Mouse (Mus musculus): ENCODE measurements at regions not wholly inside any gene's neighbourhood (a gene's known extent, or its start where the extent isn't known, plus 50 kb on each side); places are given as distances from the start of the nearest gene placed in this dataset.
A peak's percentile ranks its signal among the peaks of the same experiment; 100 is the strongest.
"Not testable (repeated sequence)": the region's sequence is repeated elsewhere in the genome, so short reads cannot be mapped to it uniquely, and the experiment has no call there.

DNA sequence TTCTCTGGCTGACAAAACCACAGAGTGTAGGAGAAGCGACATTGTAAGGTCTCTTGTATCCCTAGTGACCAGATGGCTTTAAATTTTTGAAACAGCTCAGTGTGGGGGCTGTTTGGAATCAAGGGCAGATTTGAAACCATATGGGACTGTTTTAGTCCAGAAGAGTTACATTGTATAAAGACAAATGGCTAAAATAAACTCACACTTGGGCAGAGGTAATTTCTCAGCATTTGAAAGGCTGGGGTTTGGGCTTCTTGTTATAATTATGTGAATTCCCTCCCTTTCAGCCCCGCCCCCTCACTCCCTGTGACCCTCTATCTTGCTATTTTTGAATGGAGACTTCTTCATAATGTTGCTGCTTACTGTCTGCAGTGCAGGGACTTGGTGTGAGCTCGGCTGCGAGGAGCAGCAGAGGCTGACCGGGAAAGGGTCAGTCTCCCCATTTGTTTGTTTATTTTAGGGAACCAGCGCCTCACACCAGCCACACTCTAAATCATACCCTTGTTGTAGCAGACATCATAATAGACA lies 344.0 kb upstream of the Nova1 start:
- DNase-seq = peak; percentile 23

DNA sequence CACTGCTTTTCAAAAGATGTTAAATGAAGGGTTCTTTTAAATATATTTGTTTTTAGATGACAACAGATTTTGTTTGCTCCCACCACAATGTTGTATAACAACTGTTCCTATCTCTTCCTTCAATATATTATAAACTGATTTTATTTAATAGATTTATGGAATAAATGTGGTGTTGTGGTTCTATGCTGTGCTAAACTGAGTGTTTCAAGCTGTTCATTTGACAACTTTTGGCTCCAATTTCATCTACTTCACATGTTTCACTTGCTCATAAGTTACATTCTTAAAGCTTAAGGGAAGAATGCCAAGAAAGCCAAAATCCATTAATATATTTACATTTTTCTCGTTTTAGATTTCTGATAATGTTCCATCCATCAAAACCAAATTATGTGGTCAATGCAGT lies 341.9 kb upstream of the Nova1 start:
- no peak for DNase-seq

DNA sequence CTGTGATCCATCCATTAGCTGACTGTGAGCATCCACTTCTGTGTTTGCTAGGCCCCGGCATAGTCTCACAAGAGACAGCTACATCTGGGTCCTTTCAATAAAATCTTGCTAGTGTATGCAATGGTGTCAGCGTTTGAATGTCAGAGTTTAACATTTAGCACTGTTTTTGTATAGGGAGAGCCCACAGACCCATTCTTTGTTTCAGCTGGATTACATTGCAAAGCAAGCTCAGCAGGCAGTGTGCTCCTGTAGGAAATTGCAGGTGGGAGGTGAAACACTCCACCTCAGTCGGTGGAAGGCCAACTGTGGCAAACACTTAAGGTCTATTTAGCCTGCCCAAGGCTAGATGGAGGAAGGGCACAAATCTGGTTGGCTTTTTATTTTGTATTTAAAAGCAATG lies 337.2 kb upstream of the Nova1 start:
- DNase-seq = not testable (repeated sequence)

DNA sequence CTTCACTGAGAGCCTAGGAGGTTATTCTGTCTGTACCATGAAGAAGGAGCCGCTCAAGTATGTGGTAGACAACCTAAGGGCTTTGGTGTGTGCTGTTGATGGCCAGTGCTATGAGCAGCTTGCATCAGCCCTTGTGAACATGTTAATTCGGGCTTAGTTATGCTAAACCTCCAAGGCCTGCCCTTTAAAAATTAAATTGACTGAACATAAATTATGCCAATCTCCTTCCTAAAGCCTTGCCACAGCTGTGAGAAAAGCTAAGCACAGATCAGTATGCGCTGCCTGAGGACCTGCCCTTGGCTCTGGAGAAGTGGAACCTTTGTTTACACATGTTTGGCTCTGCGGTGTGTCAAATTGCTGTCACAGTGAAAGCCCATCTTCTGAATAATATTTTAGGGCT lies 321.9 kb upstream of the Nova1 start:
- peak; percentile 26 for DNase-seq

DNA sequence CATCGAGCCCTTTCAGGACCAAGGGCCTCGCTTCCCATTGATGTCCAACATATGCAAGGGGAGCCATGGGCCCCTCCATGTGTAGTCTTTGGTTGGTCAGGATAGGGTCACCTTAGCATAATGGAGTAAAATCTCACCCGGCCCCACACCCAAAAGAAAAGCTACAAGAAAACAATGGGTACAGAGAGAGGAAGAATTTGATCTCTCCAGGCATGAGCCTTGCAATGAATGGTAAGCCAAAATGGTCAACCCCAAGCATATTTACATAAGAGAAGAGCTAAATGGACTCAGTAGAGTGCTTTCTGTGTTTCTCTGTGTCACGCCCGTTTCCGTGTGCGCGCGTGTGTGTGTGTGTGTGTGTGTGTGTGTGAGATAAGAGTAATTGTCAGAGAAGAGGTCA lies 311.1 kb upstream of the Nova1 start:
- DNase-seq = no peak

DNA sequence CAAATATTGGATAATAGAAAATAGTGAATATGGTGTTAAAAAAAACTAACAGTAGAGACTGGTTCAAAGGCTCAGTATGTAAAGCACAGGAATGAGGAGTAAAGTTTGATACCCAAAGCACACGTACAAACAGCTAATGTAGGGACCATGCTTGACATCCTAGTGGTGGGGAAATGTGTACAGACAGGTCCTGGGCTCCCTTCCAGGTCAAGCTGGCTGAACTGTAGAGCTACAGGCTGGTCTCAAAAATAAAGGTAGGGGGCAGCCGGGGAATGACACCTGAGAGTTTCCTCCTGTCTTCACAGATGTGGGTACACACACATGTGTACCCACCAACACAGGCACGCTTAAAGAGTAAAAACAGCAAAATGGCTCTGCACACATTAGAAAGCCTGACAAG lies 309.9 kb upstream of the Nova1 start:
- no peak for DNase-seq

DNA sequence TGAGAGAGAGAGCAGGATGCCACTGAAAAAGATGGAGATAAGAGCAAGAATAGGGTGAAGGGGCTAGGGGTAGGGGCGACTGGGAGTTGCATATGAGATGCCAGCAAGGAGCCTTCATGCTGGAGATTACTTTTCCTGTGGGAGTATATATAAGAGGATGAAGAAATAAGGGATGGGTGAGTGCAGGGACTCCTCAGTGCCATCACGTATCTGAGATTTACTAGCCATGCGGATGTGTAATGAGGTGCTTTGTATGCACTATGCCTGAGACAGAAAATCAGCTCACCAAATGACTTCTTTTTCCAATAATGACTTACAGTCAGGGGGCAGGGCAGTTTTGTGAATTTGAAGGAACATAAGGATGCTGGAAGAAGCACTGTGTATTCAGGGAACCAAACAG lies 302.7 kb upstream of the Nova1 start:
- DNase-seq = no peak

DNA sequence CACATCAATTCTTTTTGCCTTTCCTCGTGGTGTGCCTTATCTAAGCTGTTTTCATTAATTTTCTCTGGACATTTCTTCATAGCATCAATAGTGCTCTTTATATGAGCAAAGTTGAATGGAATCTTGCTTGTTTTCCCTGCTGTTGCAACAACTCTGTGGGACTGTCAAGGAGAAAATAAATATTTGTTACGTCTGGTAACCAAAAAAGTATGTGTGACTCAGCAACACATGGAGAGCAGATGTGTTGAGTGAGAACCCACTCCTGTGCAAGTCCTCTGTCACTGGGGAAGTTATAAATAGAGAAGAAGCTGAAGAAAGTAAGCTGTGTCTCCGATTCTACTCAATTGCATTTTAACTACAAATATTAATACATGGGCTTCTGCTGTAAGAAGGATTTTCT lies 298.8 kb upstream of the Nova1 start:
- DNase-seq = no peak

DNA sequence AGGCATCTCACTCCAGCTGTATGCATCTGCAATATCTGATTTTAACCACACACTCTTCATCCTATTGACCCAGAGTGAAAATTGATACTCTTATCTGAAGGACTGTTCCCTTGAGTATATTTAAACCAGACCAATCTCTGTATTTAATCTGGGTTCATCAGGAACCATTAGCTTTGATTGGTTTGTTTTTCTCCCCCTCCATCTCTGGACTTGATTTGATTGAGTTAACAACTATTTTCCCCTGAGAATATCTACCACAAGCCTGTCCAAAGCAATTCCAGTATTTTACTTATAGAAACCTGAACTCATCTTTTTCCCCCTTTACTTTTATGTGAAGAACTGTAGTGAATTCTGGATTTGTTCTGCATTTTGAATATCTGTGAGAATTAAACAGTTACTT lies 270.5 kb upstream of the Nova1 start:
- DNase-seq = no peak

DNA sequence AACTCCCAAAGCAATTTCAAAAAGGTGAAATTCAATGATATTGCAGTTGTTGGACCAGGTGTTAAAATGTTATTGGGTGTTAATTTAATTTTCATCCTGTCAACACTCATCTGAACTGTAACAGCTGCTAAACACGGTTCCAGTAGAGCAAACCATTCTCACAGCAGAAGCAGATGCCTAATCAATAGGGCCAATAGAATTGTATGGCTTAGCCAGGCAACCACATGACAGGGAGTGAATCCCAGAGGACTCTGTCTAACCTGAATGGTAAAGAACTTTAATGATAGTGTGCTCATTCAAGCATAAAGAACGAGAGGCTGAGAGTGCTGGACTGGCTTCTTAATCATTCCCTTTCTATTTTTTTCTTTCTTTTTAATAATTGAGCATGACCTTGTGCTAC lies 256.2 kb upstream of the Nova1 start:
- no peak for DNase-seq

DNA sequence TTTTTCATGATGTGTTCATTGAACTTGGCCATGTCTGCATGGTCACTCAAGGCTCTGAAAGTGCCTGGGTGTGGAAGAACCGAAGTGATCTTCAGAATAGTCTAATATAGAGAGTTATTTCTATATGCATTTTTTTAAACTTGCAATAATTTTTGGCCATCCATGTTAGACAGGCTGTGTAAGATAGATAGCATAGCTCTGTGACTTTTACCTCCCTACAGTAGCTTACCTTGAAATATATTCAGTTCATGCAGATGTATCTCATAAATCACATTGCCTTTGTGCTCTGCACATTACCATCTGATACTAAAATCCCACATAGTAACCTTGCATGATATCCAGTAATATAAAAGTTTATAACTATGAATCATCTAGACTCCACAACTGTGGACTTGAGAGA lies 233.7 kb upstream of the Nova1 start:
- no peak for DNase-seq

DNA sequence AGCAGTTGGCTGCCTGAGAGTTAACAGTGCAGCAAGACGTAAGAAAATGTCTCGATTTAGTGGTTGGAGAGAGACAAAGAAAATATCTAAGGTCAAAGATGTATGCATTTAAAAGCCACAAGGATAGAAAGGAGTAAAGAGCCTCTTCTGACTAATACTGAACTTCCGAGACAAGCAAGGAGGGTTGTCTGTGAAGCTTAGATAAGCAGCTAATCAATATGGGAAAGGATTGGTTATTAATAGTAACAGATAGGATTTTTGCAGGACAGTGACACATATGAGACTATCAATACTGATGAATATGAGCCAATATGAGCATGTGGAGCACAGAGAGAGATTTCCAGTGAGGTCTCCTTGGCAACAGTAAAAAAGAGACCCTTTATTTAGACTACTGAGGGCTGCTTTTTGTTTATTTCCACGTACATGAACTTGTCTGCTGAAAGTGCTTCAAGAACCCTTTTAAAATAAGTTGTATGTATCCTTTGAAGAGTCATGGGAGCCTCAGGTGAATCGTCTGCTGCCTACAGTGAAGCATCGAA lies 202.2 kb upstream of the Nova1 start:
- no peak for DNase-seq

DNA sequence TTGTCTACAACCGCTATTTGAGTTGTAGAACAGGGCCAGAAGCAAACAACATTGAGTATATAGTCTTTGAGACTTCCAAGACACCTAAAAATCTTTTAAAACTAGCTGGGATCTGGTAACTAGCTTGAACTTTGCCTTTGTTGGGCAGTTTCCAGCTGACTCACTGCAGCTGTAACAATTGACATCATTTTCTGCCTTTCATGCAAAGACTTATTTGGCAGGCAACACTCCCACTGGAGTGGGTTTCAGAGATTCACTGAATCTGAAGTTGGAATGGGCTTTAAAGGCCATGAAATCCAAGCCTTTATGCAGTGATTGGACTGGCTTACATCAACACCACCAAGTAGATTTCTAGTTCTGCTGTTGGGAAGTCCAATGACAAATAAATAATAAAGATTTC lies 173.6 kb upstream of the Nova1 start:
- no peak for DNase-seq

DNA sequence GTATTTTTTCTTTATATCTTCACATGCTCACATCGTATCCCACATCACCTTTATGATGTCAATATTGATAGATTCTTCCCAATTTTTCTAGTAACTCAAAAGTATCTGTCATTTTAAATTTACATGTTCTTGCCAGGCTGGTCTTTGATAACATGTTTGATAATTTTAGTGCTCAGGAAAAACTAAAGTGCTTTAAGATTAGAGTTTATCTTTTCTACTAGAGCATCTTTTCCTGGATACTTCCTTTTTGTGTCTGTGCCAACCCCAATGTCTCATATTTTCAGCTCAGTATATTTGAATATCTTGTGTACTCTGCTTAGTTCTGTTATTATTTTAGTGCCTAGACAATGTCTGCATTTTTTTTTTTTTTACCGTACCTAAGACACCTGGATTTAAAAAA lies 170.2 kb upstream of the Nova1 start:
- DNase-seq = no peak

DNA sequence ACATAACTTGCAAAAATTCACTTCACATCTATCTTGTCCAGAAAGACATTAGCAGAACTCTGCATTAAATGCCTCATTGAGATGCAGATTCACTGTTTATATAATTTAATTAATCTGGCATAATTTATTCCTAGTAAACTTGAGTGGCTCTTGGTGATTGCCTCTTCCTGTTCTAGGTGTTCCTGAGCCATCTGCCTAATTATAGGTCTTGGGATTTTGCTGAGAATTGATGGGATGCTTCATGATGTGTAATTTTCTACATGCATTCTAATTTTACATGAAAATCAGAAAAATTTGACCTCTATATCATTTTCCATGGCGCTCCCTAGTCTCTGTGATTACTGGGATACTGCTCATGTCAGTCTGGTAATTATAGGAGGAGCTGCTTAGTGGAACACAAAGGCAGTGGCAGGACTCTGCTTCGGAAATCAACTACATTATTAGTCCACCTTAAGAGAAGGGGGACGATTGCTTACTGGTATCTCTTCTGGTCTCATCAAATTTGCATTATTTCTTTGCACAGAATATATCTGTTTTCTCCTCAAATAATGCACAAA lies 131.6 kb upstream of the Nova1 start:
- no peak for DNase-seq

DNA sequence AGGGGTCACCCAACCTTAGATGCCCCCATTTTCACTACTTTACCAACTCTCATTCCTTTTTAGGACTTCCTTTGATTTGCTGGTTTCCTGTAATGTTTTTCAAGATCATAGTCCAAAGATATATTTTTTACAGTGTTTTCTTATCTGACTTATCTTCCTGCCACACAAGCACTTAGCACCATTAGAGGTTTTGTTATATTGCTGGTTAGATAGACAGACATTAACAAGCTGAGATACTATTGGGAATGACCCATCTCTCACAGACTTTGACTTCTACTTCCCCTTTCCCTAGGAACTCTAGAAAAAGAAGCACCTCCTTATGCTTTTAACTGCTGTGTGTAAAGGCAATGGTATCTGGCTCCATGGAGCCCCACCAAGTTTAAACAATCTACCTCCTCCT lies 127.0 kb upstream of the Nova1 start:
- no peak for DNase-seq

DNA sequence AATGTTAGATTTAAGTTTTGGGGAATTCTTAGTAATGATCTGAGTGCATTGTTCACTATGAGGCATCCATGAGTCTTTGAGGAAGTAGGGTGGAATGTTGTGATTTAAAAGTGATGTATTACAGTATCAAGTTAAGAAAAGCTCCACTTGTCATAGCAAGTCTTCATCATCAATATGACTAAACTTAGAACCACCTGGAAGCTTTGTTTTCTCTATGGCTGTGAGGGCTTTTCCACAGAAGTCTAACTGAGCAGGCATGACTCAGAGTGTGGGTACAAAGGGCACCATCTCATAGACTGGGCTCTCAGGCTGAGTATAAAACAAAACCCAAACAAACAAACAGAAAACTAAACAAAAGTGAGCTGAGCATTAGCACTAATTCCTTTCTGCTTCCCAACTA lies 112.4 kb upstream of the Nova1 start:
- DNase-seq = no peak

DNA sequence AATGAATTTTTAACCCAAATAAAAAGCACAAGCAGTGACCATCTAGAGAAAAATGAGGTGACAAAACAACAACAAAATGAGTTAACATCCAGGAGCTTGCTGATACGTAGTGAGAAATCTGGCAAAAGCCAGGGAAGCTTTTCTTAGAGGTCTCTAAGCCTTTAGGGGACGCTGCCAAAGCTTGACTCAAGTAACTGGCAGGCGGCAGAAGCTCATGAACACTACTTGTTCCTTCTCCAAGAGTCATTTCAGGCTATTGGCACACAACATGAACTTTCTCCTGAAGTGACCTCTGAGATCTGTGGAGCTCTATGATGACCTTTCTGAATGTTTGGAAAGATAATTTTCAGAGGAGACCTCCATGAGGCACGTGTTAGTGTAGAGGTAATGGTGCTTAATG lies 98.6 kb upstream of the Nova1 start:
- no peak for DNase-seq

DNA sequence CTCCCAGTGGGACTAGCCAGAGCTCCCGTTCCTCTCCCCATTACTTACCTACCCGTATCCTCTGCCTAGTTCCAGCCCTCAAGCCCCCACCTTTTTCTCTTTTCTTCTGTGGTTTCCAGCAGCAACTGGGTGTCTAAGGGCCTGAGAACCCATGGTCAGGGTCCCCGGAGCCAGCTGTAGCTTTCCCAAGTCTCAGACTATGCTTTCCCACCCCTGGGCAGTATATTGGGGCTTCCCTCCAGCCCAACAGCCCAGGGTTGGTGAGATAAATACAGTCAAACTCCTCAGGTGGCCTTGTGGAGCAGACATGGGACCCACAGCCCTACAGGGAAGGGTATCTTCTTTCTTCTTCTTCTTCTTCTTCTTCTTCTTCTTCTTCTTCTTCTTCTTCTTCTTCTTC lies 59.4 kb upstream of the Nova1 start:
- no peak for DNase-seq

DNA sequence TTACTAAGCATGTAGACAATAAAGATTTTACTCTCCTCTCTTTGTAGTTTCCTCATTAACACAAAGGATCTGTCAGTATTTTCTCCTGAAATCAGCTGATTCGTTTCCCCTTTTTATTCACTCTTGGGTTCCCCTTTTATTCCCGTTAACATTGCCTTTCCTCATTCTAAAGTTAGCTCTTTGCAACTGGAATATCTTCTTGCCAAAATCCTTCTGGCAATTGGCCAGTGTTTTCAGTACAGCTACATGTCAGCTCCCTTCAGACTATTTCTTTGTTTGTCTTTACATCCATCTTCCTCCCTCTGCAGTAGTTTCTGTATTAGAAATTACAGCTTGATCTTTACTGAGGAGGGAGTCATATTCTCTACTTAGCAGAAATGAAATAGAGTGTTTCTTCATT lies 51.4 kb upstream of the Nova1 start:
- DNase-seq = peak; percentile 9
